Comparison of ENCODE assay signal across 8 mouse cellular contexts in genomic region chrX:103821195-103821831, GRCm38 (mm10). TPM values are rescaled to one million over a fixed set of nuclear protein-coding genes. Genes with fewer than 3 reads are reported as not detected.
DNase-seq lines count a peak whose midpoint lies in the region; ATAC-seq lines count a peak whose summit lies in the region.

No protein-coding gene starts in this region.

- WGBS in hindbrain, embryonic 13.5 days = 25% methylated on average over 37 of the region's 37 CpGs
- 27% methylated on average over 34 of the region's 37 CpGs for WGBS in liver, embryonic 16.5 days (ENCODE audit: insufficient replicate concordance)

- H3K4me3 ChIP-seq in hindbrain, embryonic 13.5 days = peak overlapping the region; percentile 55
- H3K4me3 ChIP-seq in liver, embryonic 16.5 days (ENCODE audit: low read depth, low read length) = peak overlapping the region; percentile 54

- peak; percentile 25 for DNase-seq in cerebellum, adult 9-10 months
- no peak for DNase-seq in cerebellum, postnatal 14 days
- peak; percentile 4 for DNase-seq in thymus, postnatal 14 days
- no peak for DNase-seq in thymus, postnatal 0 days (ENCODE audit: low spot score)
- DNase-seq in retina, postnatal 1 day = peak; percentile 16
- DNase-seq in c-Kit-positive CD71-positive TER-119-positive erythroid progenitor cells, embryonic 14.5 days (ENCODE audit: low spot score) = no peak

- peak overlapping the region; percentile 74 for H3K9ac ChIP-seq in hindbrain, embryonic 13.5 days
- peak overlapping the region; percentile 39 for H3K9ac ChIP-seq in liver, embryonic 16.5 days (ENCODE audit: low read depth, low read length)

- H3K4me2 ChIP-seq in hindbrain, embryonic 13.5 days = peak overlapping the region; percentile 76
- peak overlapping the region; percentile 41; the same call in 1 of the 2 replicates for H3K4me2 ChIP-seq in liver, embryonic 16.5 days (ENCODE audit: low read depth, low read length)

- peaks cover 10% of the 10 kb centered on the region for H3K4me1 ChIP-seq in hindbrain, embryonic 13.5 days (replicated peaks)
- no peaks in the 10 kb centered on the region for H3K4me1 ChIP-seq in liver, embryonic 16.5 days (ENCODE audit: control insufficient read depth, low read depth, low read length)

- ATAC-seq in hindbrain, embryonic 13.5 days (ENCODE audit: low FRiP score) = peak; percentile 68
- ATAC-seq in liver, embryonic 16.5 days (ENCODE audit: low read depth) = no peak; the same call in 1 of the 2 replicates

- peaks cover 89% of the 10 kb centered on the region for H3K27me3 ChIP-seq in hindbrain, embryonic 13.5 days
- H3K27me3 ChIP-seq in liver, embryonic 16.5 days (ENCODE audit: control insufficient read depth, insufficient read depth, low read depth, low read length) = peaks cover 25% of the 10 kb centered on the region

- H3K27ac ChIP-seq in hindbrain, embryonic 13.5 days = peak overlapping the region; percentile 74
- H3K27ac ChIP-seq in liver, embryonic 16.5 days (ENCODE audit: low read length) = peak overlapping the region; percentile 14; the same call in 1 of the 2 replicates

- H3K9me3 ChIP-seq in hindbrain, embryonic 13.5 days = no peaks in the 10 kb centered on the region
- no peaks in the 10 kb centered on the region for H3K9me3 ChIP-seq in liver, embryonic 16.5 days (replicated peaks; ENCODE audit: control insufficient read depth, low read length)

- no peaks in the 10 kb centered on the region for H3K36me3 ChIP-seq in hindbrain, embryonic 13.5 days
- H3K36me3 ChIP-seq in liver, embryonic 16.5 days (ENCODE audit: control insufficient read depth, insufficient read depth) = no peaks in the 10 kb centered on the region

RNA-seq across cellular contexts. Expression of gene Slc16a2, which starts 0.5 kb away (rescaled TPM):
- polyA plus RNA-seq in thymus, postnatal 0 days (2015; fragmentation: Nextera tagmentation; extraction: Ambion mirVana) = 1.1 and 1.5 TPM in 2 replicates
- 19.5 and 22.3 TPM in 2 replicates for polyA plus RNA-seq in hindbrain, embryonic 13.5 days (2015; fragmentation: Nextera tagmentation; extraction: Ambion mirVana)
- polyA plus RNA-seq in liver, embryonic 16.5 days (2015; fragmentation: Nextera tagmentation; extraction: Ambion mirVana) = 8.5 and 11.9 TPM in 2 replicates

Comparison
In these comparisons a context has a peak if more than half of its experiments do, and no peak if none do; other contexts are left out.
1. DNase-seq: peak in cerebellum, adult 9-10 months (single experiment), thymus, postnatal 14 days (single experiment) and retina, postnatal 1 day (single experiment); none in cerebellum, postnatal 14 days (0 of 2), thymus, postnatal 0 days (single experiment) and c-Kit-positive CD71-positive TER-119-positive erythroid progenitor cells, embryonic 14.5 days (single experiment).